Mouse (Mus musculus): ENCODE data around the gene Bhlha9.

DNA sequence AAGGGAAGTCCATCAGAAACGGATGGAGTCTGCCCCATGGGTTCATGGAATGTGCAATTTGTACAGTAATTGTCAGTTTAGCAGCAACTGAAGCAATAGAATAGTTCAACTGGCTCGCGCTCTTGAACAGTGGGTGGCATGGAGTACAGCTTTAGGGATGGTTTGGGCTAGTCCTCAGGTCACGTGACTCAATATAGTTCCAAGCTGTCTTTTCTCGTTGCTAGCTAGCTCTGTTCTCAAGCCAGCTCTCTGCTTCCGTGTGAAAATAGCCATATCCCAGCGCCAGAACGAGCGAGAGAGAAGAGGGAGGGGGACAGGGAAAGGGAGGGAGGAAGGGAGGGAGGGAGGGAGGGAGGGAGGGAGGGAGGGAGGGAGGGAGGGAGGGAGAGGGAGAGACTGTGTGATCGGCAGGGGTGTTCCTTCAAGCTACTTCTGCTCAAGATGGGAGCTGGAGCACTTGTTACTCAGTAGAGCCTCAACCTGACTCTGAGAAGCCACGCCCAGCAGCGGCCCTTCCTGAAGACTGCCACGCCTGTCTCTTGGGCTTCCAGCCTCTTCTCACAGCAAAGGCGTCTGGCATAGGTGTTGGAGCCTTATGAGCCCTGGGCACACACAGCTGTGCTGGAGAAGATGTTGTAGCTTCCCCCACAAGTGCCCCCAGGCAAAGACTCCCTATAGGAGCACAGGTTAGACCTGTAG, 21.3 kb upstream of the Bhlha9 start:
- TF ChIP-seq MAFK (IDR thresholded peaks at IDR 0.05; ENCODE audit: insufficient read depth, low read depth, low read length), result no peak
- TF ChIP-seq HCFC1 (IDR thresholded peaks at IDR 0.05; ENCODE audit: borderline replicate concordance, insufficient read depth, low read length), result no peak

All from ES-E14 (cell line).